Mouse (Mus musculus) lung, adult 2 months (tissue): ENCODE results near the gene 1700093K21Rik. TPM values are rescaled to one million over a fixed set of nuclear protein-coding genes. Genes with fewer than 3 reads are reported as not detected.

Experiments used
- DNase-seq: peaks from one replicate; pipeline ENCODE4 v3.0.0; 2022
- H3K4me1 ChIP-seq: fragments of 200-500 bp; 2 replicates; pipeline ENCODE4 v1.6.1; 2011; ENCODE audit warnings: low read length; ENCODE audit not compliant: control insufficient read depth, insufficient read depth
- H3K4me3 ChIP-seq: fragments of 200-500 bp; replicated peaks from 2 replicates; pipeline ENCODE3; 2011; ENCODE audit warnings: low read depth, mild to moderate bottlenecking, control low read depth, low read length; ENCODE audit errors: extremely low read depth
- CTCF ChIP-seq: fragments of 200-500 bp; IDR thresholded peaks from 2 replicates; pipeline ENCODE4 v1.5.1; 2011; ENCODE audit warnings: mild to moderate bottlenecking, low read length, control low read depth; ENCODE audit not compliant: insufficient read depth
- POLR2A ChIP-seq: fragments of 200-500 bp; IDR thresholded peaks from 2 replicates; pipeline ENCODE4 v1.6.1; 2011; ENCODE audit warnings: low read depth, mild to moderate bottlenecking, control low read depth, low read length, borderline replicate concordance; ENCODE audit errors: extremely low read depth
- WGBS: fragments of 180-500 bp; shearing (Covaris S2); methylation state at CpG from one replicate; pipeline ENCODE4 v1.1.7; 2018; 5-methylcytosine and 5-hydroxymethylcytosine counted together
- polyA plus RNA-seq: library from polyadenylated mRNA; depleted of rRNA; stranded (reverse); fragments of >200 nt; gene quantifications from 2 replicates; pipeline ENCODE4 v1.2.3, GENCODE M21; 2012; rRNA removed

1700093K21Rik gene
- polyA plus RNA-seq, 1 experiment, result not detected

- H3K4me1 ChIP-seq, result peaks cover 9% of the 10 kb centered on the region
- peak; percentile 98 for DNase-seq
- 1% methylated on average over 62 of the region's 66 CpGs for WGBS
- peak within 1 kb of the TSS; percentile 93 for H3K4me3 ChIP-seq
- TF ChIP-seq POLR2A, result peak; percentile 67; the same call in 1 of the 2 replicates
- TF ChIP-seq CTCF, result no peak
Measured at GRCm38 (mm10) chr11:23497718-23498509, 23.0 kb downstream of the 1700093K21Rik start, which contains the start of gene Ahsa2. TSS of gene Ahsa2 (minus strand) at chr11:23498030.

- Histone ChIP-seq H3K4me1 (peaks cover 9% of the 10 kb centered on the region), H3K4me3 (peak overlapping the region; percentile 93)
- TF ChIP-seq CTCF (no peak), POLR2A (no peak)
- WGBS, result under 1% methylated on average over 22 of the region's 22 CpGs
- DNase-seq, result no peak
Measured at GRCm38 (mm10) chr11:23497335-23497717, 23.6 kb downstream of the 1700093K21Rik start.

- Histone ChIP-seq H3K4me1 (peaks cover 9% of the 10 kb centered on the region), H3K4me3 (peak overlapping the region; percentile 4)
- no peak for DNase-seq
- WGBS, result 50% methylated on average over 6 of the region's 6 CpGs
- TF ChIP-seq POLR2A (no peak), CTCF (no peak)
Measured at GRCm38 (mm10) chr11:23496661-23497060, 24.3 kb downstream of the 1700093K21Rik start.

GRCm38 (mm10) chr11:23495231-23495630 is 25.7 kb downstream of the 1700093K21Rik start:
- no peak for DNase-seq
- TF ChIP-seq CTCF, result no peak
- TF ChIP-seq POLR2A, result no peak
- Histone ChIP-seq H3K4me1 (peaks cover 9% of the 10 kb centered on the region), H3K4me3 (no peak overlapping the region)
- WGBS, result 90% methylated on average over 6 of the region's 6 CpGs

- H3K4me1 ChIP-seq, result peaks cover 9% of the 10 kb centered on the region
- no peak overlapping the region for H3K4me3 ChIP-seq
- WGBS, result 82% methylated on average over 4 of the region's 4 CpGs
- DNase-seq, result no peak
- TF ChIP-seq CTCF (no peak), POLR2A (no peak)
Measured at GRCm38 (mm10) chr11:23492048-23492790, 28.7 kb downstream of the 1700093K21Rik start.

GRCm38 (mm10) chr11:23489955-23490354 is 31.0 kb downstream of the 1700093K21Rik start:
- H3K4me3 ChIP-seq, result no peak overlapping the region
- TF ChIP-seq CTCF (no peak), POLR2A (no peak)
- no peaks in the 10 kb centered on the region for H3K4me1 ChIP-seq
- WGBS, result 80% methylated on average over 1 of the region's 1 CpGs
- no peak for DNase-seq

Other genes starting within 250 kb of the 1700093K21Rik start
- gene Usp34, start 214.3 kb downstream of the 1700093K21Rik start, polyA plus RNA-seq, result 5.9 and 9.7 TPM in 2 replicates
- 5.6 and 7.9 TPM in 2 replicates for gene Ahsa2, start 23.1 kb downstream of the 1700093K21Rik start, polyA plus RNA-seq
- 2.7 and 4.7 TPM in 2 replicates for gene 0610010F05Rik, start 112.5 kb upstream of the 1700093K21Rik start, polyA plus RNA-seq
- gene Pus10, start 144.5 kb upstream of the 1700093K21Rik start, polyA plus RNA-seq, result 1.6 and 3.5 TPM in 2 replicates
- 4.3 and 5.1 TPM in 2 replicates for gene Pex13, start 144.8 kb upstream of the 1700093K21Rik start, polyA plus RNA-seq
- 2.5 and 4.1 TPM in 2 replicates for gene Rel, start 249.8 kb upstream of the 1700093K21Rik start, polyA plus RNA-seq